Mouse (Mus musculus) embryonic fibroblast, embryonic 13.5 days (primary cell): ENCODE measurements around the gene Cbx6. TPM values are rescaled to one million over a fixed set of nuclear protein-coding genes. Genes with fewer than 3 reads are reported as not detected.
A peak's percentile ranks its signal among the peaks of the same experiment; 100 is the strongest.

Source experiments
- H3K27ac ChIP-seq: 2 replicates; pipeline ENCODE4 v1.5.1; 2012; ENCODE audit warnings: low read length, control low read depth, inconsistent platforms; ENCODE audit not compliant: insufficient read depth
- H3K4me1 ChIP-seq: 2 replicates; pipeline ENCODE4 v1.6.1; 2011; ENCODE audit warnings: low read length; ENCODE audit not compliant: control insufficient read depth, insufficient read depth
- H3K4me3 ChIP-seq: 2 replicates; pipeline ENCODE4 v1.5.1; 2011; ENCODE audit warnings: mild to moderate bottlenecking, control low read depth, low read length; ENCODE audit not compliant: insufficient read depth
- CTCF ChIP-seq: IDR thresholded peaks from 2 replicates; pipeline ENCODE4 v1.5.1; 2011; ENCODE audit warnings: mild to moderate bottlenecking, control low read depth, low read length, moderate library complexity, borderline replicate concordance; ENCODE audit not compliant: insufficient read depth
- POLR2A ChIP-seq: IDR thresholded peaks from 2 replicates; pipeline ENCODE4 v1.6.1; 2011; ENCODE audit warnings: low read depth, mild to moderate bottlenecking, control low read depth, low read length, moderate library complexity
- polyA plus RNA-seq: library from polyadenylated mRNA; stranded (reverse); fragments of >200 nt; gene quantifications from 2 replicates; pipeline ENCODE4 v1.2.4, GENCODE M21; 2011; ENCODE audit warnings: low read depth; ENCODE audit not compliant: missing spikeins, insufficient read length

The Cbx6 gene
- polyA plus RNA-seq, 1 experiment, result 89.0 TPM

GRCm38 (mm10) chr15:79792455-79792854 is 42.0 kb downstream of the Cbx6 start:
- Histone ChIP-seq H3K27ac (no peak overlapping the region), H3K4me1 (no peaks in the 10 kb centered on the region), H3K4me3 (no peak overlapping the region)
- TF ChIP-seq CTCF (no peak), POLR2A (no peak)

GRCm38 (mm10) chr15:79791502-79791901 is 43.0 kb downstream of the Cbx6 start:
- H3K4me3 ChIP-seq, result no peak overlapping the region
- H3K4me1 ChIP-seq, result no peaks in the 10 kb centered on the region
- no peak overlapping the region for H3K27ac ChIP-seq
- no peak for TF ChIP-seq POLR2A
- TF ChIP-seq CTCF, result no peak

- no peak for TF ChIP-seq POLR2A
- no peak for TF ChIP-seq CTCF
- Histone ChIP-seq H3K27ac (no peak overlapping the region), H3K4me3 (no peak overlapping the region), H3K4me1 (no peaks in the 10 kb centered on the region)
Observed at GRCm38 (mm10) chr15:79790905-79791304, 43.6 kb downstream of the Cbx6 start.

GRCm38 (mm10) chr15:79790111-79790510 is 44.4 kb downstream of the Cbx6 start:
- no peaks in the 10 kb centered on the region for H3K4me1 ChIP-seq
- no peak overlapping the region for H3K4me3 ChIP-seq
- TF ChIP-seq CTCF (no peak), POLR2A (no peak)
- H3K27ac ChIP-seq, result no peak overlapping the region

- TF ChIP-seq POLR2A, result no peak
- no peak for TF ChIP-seq CTCF
- no peak overlapping the region for H3K4me3 ChIP-seq
- no peak overlapping the region for H3K27ac ChIP-seq
- H3K4me1 ChIP-seq, result no peaks in the 10 kb centered on the region
Observed at GRCm38 (mm10) chr15:79787815-79788214, 46.7 kb downstream of the Cbx6 start.

DNA sequence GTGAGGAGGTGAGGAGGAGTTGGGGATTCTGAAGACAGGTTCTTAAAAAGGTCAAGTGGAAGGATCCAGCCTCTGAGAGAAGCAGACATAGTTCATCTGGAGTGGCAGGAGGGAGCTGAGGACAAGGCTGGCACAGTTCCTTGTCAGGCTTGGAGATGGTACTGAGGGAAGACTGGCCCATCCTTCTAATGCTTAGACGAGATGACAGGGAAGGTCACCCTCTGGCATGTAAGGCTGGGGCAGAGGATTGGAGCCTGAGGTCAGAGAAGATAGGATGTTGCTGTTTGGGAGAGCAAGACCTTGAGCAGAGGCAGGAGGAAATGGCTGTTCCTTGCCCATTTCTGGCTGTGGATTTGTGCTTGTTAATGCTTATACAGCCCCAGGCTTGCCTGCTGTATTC is 49.4 kb downstream of the Cbx6 start:
- TF ChIP-seq POLR2A (no peak), CTCF (no peak)

DNA sequence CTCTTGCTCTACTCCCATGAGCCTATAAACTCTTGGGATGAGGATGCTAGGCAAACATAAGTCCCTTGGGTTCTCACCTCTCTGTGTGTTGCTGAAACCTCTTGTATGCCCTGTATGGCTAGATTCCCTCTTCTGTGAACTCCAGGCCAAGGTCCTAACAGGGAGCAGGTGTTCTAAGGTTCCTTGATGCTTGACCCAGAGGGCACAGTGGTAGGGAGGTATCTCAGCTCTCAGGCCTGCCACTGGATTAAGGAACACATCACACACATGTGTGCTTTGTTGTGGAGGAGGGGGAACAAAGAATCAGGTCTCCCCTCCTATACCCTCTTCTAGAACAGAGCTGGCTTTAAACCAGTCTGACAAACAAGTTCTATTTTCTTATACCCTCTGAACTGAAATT is 56.7 kb downstream of the Cbx6 start, which contains the start of gene Dnal4:
TSS of gene Dnal4 (minus strand) at position 101 of the 400 bp plus-strand sequence.
- no peak within 1 kb of the TSS for H3K27ac ChIP-seq
- 0 out of 2 replicates have a peak, but pooled peaks cover 3% of the 10 kb centered on the region for H3K4me1 ChIP-seq
- no peak within 1 kb of the TSS for H3K4me3 ChIP-seq
- TF ChIP-seq CTCF (no peak), POLR2A (no peak)

More for the DNA sequence above, 49.4 kb downstream of the Cbx6 start:
- Histone ChIP-seq H3K4me1 (no peaks in the 10 kb centered on the region), H3K4me3 (no peak overlapping the region), H3K27ac (no peak overlapping the region)

DNA sequence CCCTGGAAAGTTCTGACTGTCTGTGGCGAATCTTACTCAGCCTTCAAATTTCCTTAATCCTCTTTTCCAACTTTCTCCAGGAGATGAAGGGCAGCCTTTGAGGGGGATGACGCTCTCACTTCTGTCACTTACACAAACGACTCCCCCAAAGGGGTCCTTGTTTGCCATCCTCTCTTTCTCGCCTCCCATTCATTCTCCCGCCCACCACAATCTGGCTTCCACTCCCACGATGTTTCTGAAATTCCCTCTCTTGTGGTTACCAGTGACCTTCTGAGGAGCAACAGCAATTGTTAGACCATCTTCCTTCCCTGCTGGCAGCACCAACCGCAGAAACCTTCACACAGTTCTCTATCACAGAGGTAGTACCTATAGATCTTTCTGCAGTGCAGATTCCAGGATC is 58.8 kb downstream of the Cbx6 start:
- no peak overlapping the region for H3K4me3 ChIP-seq

DNA sequence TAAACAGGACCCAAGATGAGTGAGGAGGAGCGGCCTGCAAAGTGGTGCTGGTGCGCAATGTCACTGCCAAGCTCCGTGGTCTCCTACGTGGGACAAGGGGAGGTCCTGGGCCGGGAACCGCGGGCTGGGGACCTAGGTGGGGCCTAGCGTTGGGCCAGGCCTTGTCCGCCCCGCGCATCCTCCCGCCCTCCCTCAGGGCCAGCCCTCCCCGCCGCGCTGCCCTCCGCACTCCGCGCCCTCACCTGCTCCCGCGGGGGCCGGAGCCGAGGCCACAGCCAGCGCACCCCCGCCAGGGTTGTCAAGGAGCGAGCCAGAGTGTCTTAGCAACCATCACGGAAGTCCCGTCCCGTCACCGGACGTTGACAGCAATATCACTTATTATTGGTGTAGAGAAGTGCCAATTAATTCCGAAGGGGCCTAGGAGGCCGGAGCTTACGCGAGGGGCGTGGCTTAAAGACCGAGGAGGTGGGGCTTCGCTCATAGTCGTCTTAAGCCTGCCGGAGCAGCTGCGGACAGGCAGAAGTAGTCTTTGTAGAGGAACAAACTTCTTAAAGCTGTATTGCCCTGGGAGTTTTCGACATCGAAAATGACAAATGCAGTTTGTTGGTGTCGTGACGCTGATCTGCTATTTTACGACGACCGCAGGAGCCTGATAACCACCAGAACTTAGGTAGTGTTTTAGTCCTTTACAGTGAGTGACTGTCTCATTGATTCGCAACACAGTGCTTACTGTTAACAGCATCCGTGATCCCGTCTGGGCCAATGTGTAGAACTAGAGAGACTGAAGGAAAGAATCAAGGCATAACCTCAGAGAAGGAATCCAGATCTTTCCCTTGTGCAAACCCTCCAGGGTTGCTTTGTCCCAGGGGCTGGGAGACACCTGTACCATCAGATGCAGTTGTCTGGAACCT is 60.1 kb downstream of the Cbx6 start:
- Histone ChIP-seq H3K4me1 (peaks cover 10% of the 10 kb centered on the region; the same call in 1 of the 2 replicates), H3K4me3 (peak overlapping the region; percentile 78), H3K27ac (peak overlapping the region; percentile 5; the same call in 1 of the 2 replicates)
- TF ChIP-seq POLR2A, result peak; percentile 78
- TF ChIP-seq CTCF, result no peak

More for the DNA sequence above, 58.8 kb downstream of the Cbx6 start:
- no peak for TF ChIP-seq POLR2A
- TF ChIP-seq CTCF, result no peak
- Histone ChIP-seq H3K27ac (no peak overlapping the region), H3K4me1 (peaks cover 10% of the 10 kb centered on the region; the same call in 1 of the 2 replicates)

Other genes with a start within 250 kb of the Cbx6 start
- 0.61 and 0.65 TPM in 2 replicates for gene Dmc1, start 229.6 kb downstream of the Cbx6 start, polyA plus RNA-seq
- gene Fam227a, start 175.7 kb downstream of the Cbx6 start, polyA plus RNA-seq, result 1.3 and 2.2 TPM in 2 replicates
- gene Cby1, start 175.5 kb downstream of the Cbx6 start, polyA plus RNA-seq, result 16.2 and 19.9 TPM in 2 replicates
- 131 and 148 TPM in 2 replicates for gene Tomm22, start 163.8 kb downstream of the Cbx6 start, polyA plus RNA-seq
- gene Josd1, start 146.8 kb downstream of the Cbx6 start, polyA plus RNA-seq, result 28.4 and 32.0 TPM in 2 replicates
- gene Gtpbp1, start 143.8 kb downstream of the Cbx6 start, polyA plus RNA-seq, result 18.6 and 25.3 TPM in 2 replicates
- gene Sun2, start 92.2 kb downstream of the Cbx6 start, polyA plus RNA-seq, result 42.8 and 43.3 TPM in 2 replicates
- 20.9 and 25.2 TPM in 2 replicates for gene Dnal4, start 56.8 kb downstream of the Cbx6 start, polyA plus RNA-seq
- 7.5 and 9.7 TPM in 2 replicates for gene Nptxr, start 29.9 kb downstream of the Cbx6 start, polyA plus RNA-seq
- gene Npcd, start 451 bp downstream of the Cbx6 start, polyA plus RNA-seq, result 1.0 TPM in 1 of 2 replicates, not detected in the other
- gene Apobec3, start 57.0 kb upstream of the Cbx6 start, polyA plus RNA-seq, result 19.7 and 35.3 TPM in 2 replicates
- 0.90 and 1.4 TPM in 2 replicates for gene Cbx7, start 136.4 kb upstream of the Cbx6 start, polyA plus RNA-seq
- gene Pdgfb, start 180.3 kb upstream of the Cbx6 start, polyA plus RNA-seq, result 0.70 and 1.0 TPM in 2 replicates